Mouse (Mus musculus) erythroblast, embryonic 14.5 days (primary cell): ENCODE measurements around the gene Pdcl3.

Experiments
- GATA1 ChIP-seq: IDR thresholded peaks from 2 replicates; pipeline ENCODE4 v1.6.1; 2012; ENCODE audit warnings: low read length, inconsistent platforms, mixed read lengths
- TAL1 ChIP-seq: IDR thresholded peaks from 3 replicates; pipeline ENCODE4 v1.6.1; 2012; ENCODE audit warnings: low read length, inconsistent platforms, mixed read lengths

DNA sequence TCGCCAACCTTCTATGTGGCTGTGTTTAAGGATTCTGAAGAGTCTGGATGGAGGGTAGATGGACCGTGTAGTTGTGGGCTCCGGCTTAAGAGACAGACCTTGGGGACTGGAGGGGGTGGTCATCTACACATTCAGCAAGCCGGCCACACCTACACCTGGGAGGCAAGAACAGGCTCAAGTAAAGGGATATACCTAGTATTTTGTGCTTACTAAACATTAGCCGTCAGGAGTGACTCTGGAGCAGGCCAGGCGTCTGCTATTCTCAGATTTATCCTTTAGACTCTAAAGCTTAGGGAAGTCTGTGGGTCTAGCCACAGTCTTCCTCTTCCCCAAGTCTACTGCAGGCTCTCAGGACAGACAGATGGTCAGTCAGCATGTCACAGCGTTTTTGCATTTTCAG lies 2.9 kb downstream of the Pdcl3 start:
- no peak for TF ChIP-seq GATA1
- TF ChIP-seq TAL1: no peak
